Mouse (Mus musculus) layer of hippocampus, postnatal 25 days (tissue): ENCODE results near the gene Galm. TPM values are rescaled to one million over a fixed set of nuclear protein-coding genes. Genes with fewer than 3 reads are reported as not detected.

Source experiments
- DNase-seq, 2 experiments: peaks; one replicate each; pipeline ENCODE4 v3.0.0; 2022; ENCODE audit warnings: mixed read lengths in 2 of 2, low spot score in 1 of 2; ENCODE audit errors: extremely low spot score in 1 of 2
- total RNA-seq, 2 experiments: library from RNA; stranded (reverse); gene quantifications; 2 replicates each; pipeline ENCODE4 v1.2.3; 2021

Galm gene
- total RNA-seq, 2 experiments from 2014 or later, result 3.7 to 4.1 TPM

- no peak for DNase-seq
Measured at GRCm38 (mm10) chr17:80126166-80126565, 1.1 kb upstream of the Galm start.

- DNase-seq, result no peak
Measured at GRCm38 (mm10) chr17:80128476-80128990, 1.3 kb downstream of the Galm start.

- no peak for DNase-seq
Measured at GRCm38 (mm10) chr17:80129387-80129786, 2.1 kb downstream of the Galm start.

- no peak for DNase-seq
Measured at GRCm38 (mm10) chr17:80130718-80131430, 3.6 kb downstream of the Galm start.

- no peak for DNase-seq
Measured at GRCm38 (mm10) chr17:80131431-80131766, 4.1 kb downstream of the Galm start.

GRCm38 (mm10) chr17:80131838-80132237 is 4.6 kb downstream of the Galm start:
- DNase-seq, result no peak

GRCm38 (mm10) chr17:80132502-80132901 is 5.2 kb downstream of the Galm start:
- DNase-seq, result no peak

- DNase-seq, result no peak
Measured at GRCm38 (mm10) chr17:80138434-80139162, 11.3 kb downstream of the Galm start.

GRCm38 (mm10) chr17:80139753-80140444 is 12.6 kb downstream of the Galm start:
- DNase-seq, result no peak

GRCm38 (mm10) chr17:80143478-80144232 is 16.4 kb downstream of the Galm start:
- DNase-seq, result no peak

- no peak for DNase-seq
Measured at GRCm38 (mm10) chr17:80145210-80145609, 17.9 kb downstream of the Galm start.

- no peak for DNase-seq
Measured at GRCm38 (mm10) chr17:80145771-80146170, 18.5 kb downstream of the Galm start.

GRCm38 (mm10) chr17:80148053-80148994 is 21.1 kb downstream of the Galm start:
- peak in 1 of 2 experiments; percentile 38 for DNase-seq

GRCm38 (mm10) chr17:80148995-80149388 is 21.7 kb downstream of the Galm start:
- DNase-seq, result no peak

GRCm38 (mm10) chr17:80151353-80151752 is 24.1 kb downstream of the Galm start:
- DNase-seq, result no peak

GRCm38 (mm10) chr17:80152767-80153630 is 25.7 kb downstream of the Galm start:
- DNase-seq, result no peak

GRCm38 (mm10) chr17:80153631-80154030 is 26.4 kb downstream of the Galm start:
- DNase-seq, result no peak

- no peak for DNase-seq
Measured at GRCm38 (mm10) chr17:80156905-80157304, 29.6 kb downstream of the Galm start.
